Mouse (Mus musculus): ENCODE measurements around the gene Pik3cd. TPM values are rescaled to one million over a fixed set of nuclear protein-coding genes. Genes with fewer than 3 reads are reported as not detected.

Gene Pik3cd
- total and polyA plus RNA-seq, 3 experiments = 57.0 to 95.0 (median 72.1) TPM

GRCm38 (mm10) chr4:149740301-149740700 lies 37.9 kb upstream of the Pik3cd start:
- in situ Hi-C loops (cut with MboI; ENCODE audit: low pct_ligation_motif_present, low pct_unique_long_range_greater_than_20kb, low sequenced_read_pairs) = no loop called here
- DNase-seq (ENCODE audit: extremely low read depth) = no peak
- Histone ChIP-seq H3K9ac (ENCODE audit: insufficient read depth, low read depth) (no peak overlapping the region), H3K36me3 (replicated peaks in 1 of 2; ENCODE audit: control insufficient read depth in 1 of 2, insufficient read depth in 1 of 2, low read length in 1 of 2) (peaks cover 32 to 56% of the 10 kb centered on the region in 2 experiments), H3K27me3 (replicated peaks) (no peaks in the 10 kb centered on the region), H3K4me3 (replicated peaks in 1 of 3; ENCODE audit: low read depth in 2 of 3, low read length in 2 of 3, poor library complexity in 1 of 3) (no peak overlapping the region), H3K4me2 (ENCODE audit: insufficient read depth, low read depth, poor library complexity, severe bottlenecking) (no peak overlapping the region), H3K4me1 (ENCODE audit: control insufficient read depth in 1 of 2, insufficient read depth in 2 of 2) (peaks cover 10 to 29% of the 10 kb centered on the region in 2 experiments), H3K9me3 (replicated peaks; ENCODE audit: low read length) (no peaks in the 10 kb centered on the region), H3K79me2 (replicated peaks; ENCODE audit: control insufficient read depth, extremely low read depth, insufficient read depth, poor library complexity, severe bottlenecking) (peaks cover 22% of the 10 kb centered on the region), H3K27ac (ENCODE audit: insufficient read depth, low read depth) (no peak overlapping the region)
- dilution Hi-C loops (cut with MboI; ENCODE audit: extremely low pct_ligation_motif_present, extremely low pct_unique_long_range_greater_than_20kb, low sequenced_read_pairs) = no loop called here
- TF ChIP-seq HCFC1 (IDR thresholded peaks at IDR 0.05; ENCODE audit: low read depth, low read length) (no peak), USF2 (conservative IDR thresholded peaks at IDR 0.05; ENCODE audit: low read depth, low read length) (no peak), MAZ (IDR thresholded peaks at IDR 0.05; ENCODE audit: low read depth, low read length) (no peak), TCF12 (IDR thresholded peaks at IDR 0.05; ENCODE audit: low read depth, low read length) (no peak), IRF4 (IDR thresholded peaks at IDR 0.05; ENCODE audit: low read depth, low read length) (no peak), GABPA (IDR thresholded peaks at IDR 0.05; ENCODE audit: insufficient replicate concordance, low read depth, low read length) (no peak), MXI1 (IDR thresholded peaks at IDR 0.05; ENCODE audit: low read depth, low read length) (no peak), CHD2 (IDR thresholded peaks at IDR 0.05; ENCODE audit: low read length) (no peak), E2F4 (IDR thresholded peaks at IDR 0.05; ENCODE audit: insufficient replicate concordance, low read depth, low read length) (no peak), MEF2A (IDR thresholded peaks at IDR 0.05; ENCODE audit: borderline replicate concordance, low read depth, low read length) (no peak), NELFE (IDR thresholded peaks at IDR 0.05; ENCODE audit: low read depth, low read length) (no peak), RAD21 (IDR thresholded peaks at IDR 0.05; ENCODE audit: low read depth, low read length) (no peak), CTCF (conservative IDR thresholded peaks at IDR 0.05 in 1 of 2, IDR thresholded peaks at IDR 0.05 in 1 of 2; ENCODE audit: low read depth in 2 of 2, low read length in 2 of 2) (no peak), UBTF (IDR thresholded peaks at IDR 0.05; ENCODE audit: low read depth, low read length) (no peak), TBP (conservative IDR thresholded peaks at IDR 0.05; ENCODE audit: low read depth, low read length) (no peak), CHD1 (IDR thresholded peaks at IDR 0.05; ENCODE audit: low read depth, low read length) (no peak), POLR2AphosphoS2 (IDR thresholded peaks at IDR 0.05; ENCODE audit: low read depth, low read length) (no peak), BHLHE40 (IDR thresholded peaks at IDR 0.05; ENCODE audit: low read depth, low read length) (no peak), SMC3 (IDR thresholded peaks at IDR 0.05; ENCODE audit: low read depth, low read length) (no peak)

- no peak overlapping the region for H3K27ac ChIP-seq (ENCODE audit: insufficient read depth, low read depth)
- H3K27me3 ChIP-seq (replicated peaks) = no peaks in the 10 kb centered on the region
- no peak for DNase-seq (ENCODE audit: extremely low read depth)
- peaks cover 24 to 57% of the 10 kb centered on the region in 2 experiments for H3K36me3 ChIP-seq (replicated peaks in 1 of 2; ENCODE audit: control insufficient read depth in 1 of 2, insufficient read depth in 1 of 2, low read length in 1 of 2)
- dilution Hi-C loops (cut with MboI; ENCODE audit: extremely low pct_ligation_motif_present, extremely low pct_unique_long_range_greater_than_20kb, low sequenced_read_pairs) = no loop called here
- no peak overlapping the region for H3K9ac ChIP-seq (ENCODE audit: insufficient read depth, low read depth)
- in situ Hi-C loops (cut with MboI; ENCODE audit: low pct_ligation_motif_present, low pct_unique_long_range_greater_than_20kb, low sequenced_read_pairs) = no loop called here
- H3K4me1 ChIP-seq (ENCODE audit: control insufficient read depth in 1 of 2, insufficient read depth in 2 of 2) = peaks cover 10 to 37% of the 10 kb centered on the region in 2 experiments
- no peak overlapping the region for H3K4me3 ChIP-seq (replicated peaks in 1 of 3; ENCODE audit: low read depth in 2 of 3, low read length in 2 of 3, poor library complexity in 1 of 3)
- H3K9me3 ChIP-seq (replicated peaks; ENCODE audit: low read length) = no peaks in the 10 kb centered on the region
- peaks cover 29% of the 10 kb centered on the region for H3K79me2 ChIP-seq (replicated peaks; ENCODE audit: control insufficient read depth, extremely low read depth, insufficient read depth, poor library complexity, severe bottlenecking)
- no peak overlapping the region for H3K4me2 ChIP-seq (ENCODE audit: insufficient read depth, low read depth, poor library complexity, severe bottlenecking)
- TF ChIP-seq MAZ (IDR thresholded peaks at IDR 0.05; ENCODE audit: low read depth, low read length) = no peak
Measured at GRCm38 (mm10) chr4:149739478-149739877, 37.1 kb upstream of the Pik3cd start.
